ENCODE assay signal across 25 mouse cellular contexts in genomic region chr9:61328173-61328572, GRCm38 (mm10).
"Had no signal": no experiment of that assay in that cellular context is flagged by ENCODE, and none has a peak within 500 bp of the region (broad histone marks: within the 10 kb centered on the region; RNA-seq: fewer than 3 reads in every experiment).

No protein-coding gene starts in this region.

- H3K9me3 ChIP-seq: heart, embryonic 10.5 days; heart, embryonic 12.5 days; hindbrain, embryonic 13.5 days; hindbrain, embryonic 15.5 days; limb, embryonic 13.5 days; limb, embryonic 15.5 days; liver, embryonic 12.5 days had no signal

- H3K4me2 ChIP-seq: heart, embryonic 12.5 days; hindbrain, embryonic 13.5 days; hindbrain, embryonic 15.5 days; limb, embryonic 13.5 days; limb, embryonic 15.5 days; liver, embryonic 12.5 days had no signal

- H3K36me3 ChIP-seq: heart, embryonic 10.5 days; heart, embryonic 12.5 days; hindbrain, embryonic 13.5 days; hindbrain, embryonic 15.5 days; limb, embryonic 13.5 days; limb, embryonic 15.5 days; liver, embryonic 12.5 days had no signal

- DNase-seq: gastrocnemius, adult 2 months; gastrocnemius, postnatal 10 days; gastrocnemius, postnatal 25 days; heart, adult 18-20 months; heart, postnatal 10 days; heart, postnatal 4 days; kidney, adult 11 months; kidney, adult 2 months; kidney, postnatal 10 days; kidney, postnatal 25 days; kidney, postnatal 4 days; layer of hippocampus, adult 9-11 months; layer of hippocampus, postnatal 36 days; left cerebral cortex, postnatal 4 days had no signal

- H3K27ac ChIP-seq: gastrocnemius, adult 2 months; heart, embryonic 10.5 days; hindbrain, embryonic 13.5 days; hindbrain, embryonic 15.5 days; layer of hippocampus, adult 2 months; limb, embryonic 13.5 days; limb, embryonic 15.5 days; liver, embryonic 12.5 days; liver, embryonic 14.5 days had no signal

- H3K4me3 ChIP-seq: gastrocnemius, adult 2 months; heart, embryonic 10.5 days; heart, embryonic 12.5 days; hindbrain, embryonic 13.5 days; hindbrain, embryonic 15.5 days; layer of hippocampus, adult 2 months; limb, embryonic 13.5 days; limb, embryonic 15.5 days; liver, embryonic 12.5 days had no signal

- H3K9ac ChIP-seq: heart, embryonic 12.5 days; hindbrain, embryonic 13.5 days; hindbrain, embryonic 15.5 days; limb, embryonic 13.5 days; limb, embryonic 15.5 days; liver, embryonic 12.5 days; liver, embryonic 14.5 days had no signal

- H3K27me3 ChIP-seq: hindbrain, embryonic 15.5 days had no signal

- ATAC-seq: inflammation-experienced regulatory T-cells, adult 6 months; intestine, embryonic 16.5 days; liver, embryonic 12.5 days had no signal
